Comparison of ENCODE assay signal across 21 mouse cellular contexts in genomic region chr14:121822997-121823396, GRCm38 (mm10). TPM values are rescaled to one million over a fixed set of nuclear protein-coding genes. Genes with fewer than 3 reads are reported as not detected.
DNase-seq lines count a peak whose midpoint lies in the region; ATAC-seq and TF ChIP-seq lines count a peak whose summit lies in the region.
"Had no signal": no experiment of that assay in that cellular context is flagged by ENCODE, and none has a peak within 500 bp of the region (broad histone marks: within the 10 kb centered on the region; RNA-seq: fewer than 3 reads in every experiment).

No protein-coding gene starts in this region.

- ATAC-seq in kidney, embryonic 14.5 days (ENCODE audit: low FRiP score, low TSS enrichment) = no peak
- ATAC-seq: forebrain, embryonic 15.5 days; hindbrain, postnatal 0 days had no signal

- H3K4me1 ChIP-seq in kidney, adult 2 months (ENCODE audit: control insufficient read depth, insufficient read depth, low read length) = peaks cover 15% of the 10 kb centered on the region
- H3K4me1 ChIP-seq in kidney, embryonic 14.5 days (ENCODE audit: control insufficient read depth, insufficient read depth, low read length) = peaks cover 12% of the 10 kb centered on the region
- peaks cover 25 to 43% of the 10 kb centered on the region in 2 experiments for H3K4me1 ChIP-seq in CH12.LX (ENCODE audit: control insufficient read depth in 1 of 2, insufficient read depth in 2 of 2)
- H3K4me1 ChIP-seq: embryonic facial prominence, embryonic 13.5 days; forebrain, embryonic 15.5 days had no signal

- in situ Hi-C loops in CH12.LX (cut with MboI; ENCODE audit: low pct_ligation_motif_present, low pct_unique_long_range_greater_than_20kb, low sequenced_read_pairs) = no loop called here

- DNase-seq in kidney, adult 2 months = peak; percentile 23
- DNase-seq in CD4-positive helper T cell, adult 2 months (ENCODE audit: low read depth, low spot score) = peak; percentile 42
- peak; percentile 71 for DNase-seq in CH12.LX (ENCODE audit: extremely low read depth)
- peak; percentile 32 to 66 for DNase-seq in natural killer cell, adult 2 months (ENCODE audit: low spot score in 2 of 2)
- no peak for DNase-seq in urinary bladder, postnatal 4 days (ENCODE audit: low spot score in 2 of 2)
- DNase-seq in spleen, postnatal 4 days (ENCODE audit: low spot score in 2 of 2) = no peak
- DNase-seq: cerebellum, adult 18-20 months; cerebellum, postnatal 36 days; gastrocnemius, postnatal 14 days; heart, postnatal 4 days; kidney, adult 9 months; kidney, postnatal 4 days; layer of hippocampus, adult 9-11 months; lung, adult 18-20 months; thymus, postnatal 4 days had no signal

- no peak for TF ChIP-seq RAD21 in CH12.LX (IDR thresholded peaks at IDR 0.05; ENCODE audit: low read depth, low read length)

- TF ChIP-seq CTCF in kidney, adult 2 months (conservative IDR thresholded peaks at IDR 0.05; ENCODE audit: insufficient read depth, insufficient read length, low read depth, low read length) = no peak
- TF ChIP-seq CTCF in CH12.LX (conservative IDR thresholded peaks at IDR 0.05 in 1 of 2, IDR thresholded peaks at IDR 0.05 in 1 of 2; ENCODE audit: low read depth in 2 of 2, low read length in 2 of 2) = no peak

- dilution Hi-C loops in CH12.LX (cut with MboI; ENCODE audit: extremely low pct_ligation_motif_present, extremely low pct_unique_long_range_greater_than_20kb, low sequenced_read_pairs) = no loop called here

- 87% methylated on average over 3 of the region's 3 CpGs for WGBS in kidney, adult 2 months
- 72% methylated on average over 3 of the region's 3 CpGs for WGBS in kidney, embryonic 14.5 days

- no peaks in the 10 kb centered on the region for H3K9me3 ChIP-seq in kidney, embryonic 14.5 days (ENCODE audit: control insufficient read depth, low read length)
- peaks cover 11% of the 10 kb centered on the region for H3K9me3 ChIP-seq in CH12.LX (replicated peaks; ENCODE audit: low read length)
- H3K9me3 ChIP-seq: embryonic facial prominence, embryonic 13.5 days; forebrain, embryonic 15.5 days; heart, embryonic 13.5 days had no signal

- H3K27me3 ChIP-seq in kidney, adult 2 months (replicated peaks; ENCODE audit: control insufficient read depth, insufficient read depth, low read length) = no peaks in the 10 kb centered on the region
- H3K27me3 ChIP-seq in kidney, embryonic 14.5 days (ENCODE audit: control insufficient read depth, insufficient read depth, low read length) = no peaks in the 10 kb centered on the region
- H3K27me3 ChIP-seq in CH12.LX (replicated peaks) = no peaks in the 10 kb centered on the region
- H3K27me3 ChIP-seq: embryonic facial prominence, embryonic 13.5 days; forebrain, embryonic 15.5 days; heart, embryonic 13.5 days had no signal

- H3K36me3 ChIP-seq in kidney, adult 2 months (ENCODE audit: control insufficient read depth, insufficient read depth, low read length) = no peaks in the 10 kb centered on the region
- H3K36me3 ChIP-seq in kidney, embryonic 14.5 days (ENCODE audit: control insufficient read depth, insufficient read depth, low read length) = no peaks in the 10 kb centered on the region
- H3K36me3 ChIP-seq in CH12.LX (replicated peaks in 1 of 2; ENCODE audit: control insufficient read depth in 1 of 2, insufficient read depth in 1 of 2, low read length in 1 of 2) = no peaks in the 10 kb centered on the region
- H3K36me3 ChIP-seq: embryonic facial prominence, embryonic 13.5 days; forebrain, embryonic 15.5 days; heart, embryonic 13.5 days had no signal

- H3K4me3 ChIP-seq in kidney, adult 2 months (ENCODE audit: insufficient read depth, low read depth, low read length) = no peak overlapping the region
- H3K4me3 ChIP-seq in kidney, embryonic 14.5 days (ENCODE audit: low read length) = no peak overlapping the region
- no peak overlapping the region for H3K4me3 ChIP-seq in CH12.LX (replicated peaks in 1 of 3; ENCODE audit: low read depth in 2 of 3, low read length in 2 of 3, poor library complexity in 1 of 3)
- H3K4me3 ChIP-seq: embryonic facial prominence, embryonic 13.5 days; forebrain, embryonic 15.5 days; heart, embryonic 13.5 days had no signal

- no peak overlapping the region for H3K27ac ChIP-seq in kidney, adult 2 months (ENCODE audit: insufficient read depth, low read depth, low read length)
- no peak overlapping the region for H3K27ac ChIP-seq in kidney, embryonic 14.5 days (ENCODE audit: low read depth, low read length)
- peak overlapping the region; percentile 43; the same call in 1 of the 2 replicates for H3K27ac ChIP-seq in CH12.LX (ENCODE audit: insufficient read depth, low read depth)
- H3K27ac ChIP-seq: embryonic facial prominence, embryonic 13.5 days; forebrain, embryonic 15.5 days; heart, embryonic 13.5 days; hindbrain, postnatal 0 days had no signal

- H3K4me2 ChIP-seq in kidney, embryonic 14.5 days (replicated peaks; ENCODE audit: low read depth, low read length) = no peak overlapping the region
- H3K4me2 ChIP-seq in CH12.LX (ENCODE audit: insufficient read depth, low read depth, poor library complexity, severe bottlenecking) = no peak overlapping the region
- H3K4me2 ChIP-seq: embryonic facial prominence, embryonic 13.5 days; forebrain, embryonic 15.5 days; heart, embryonic 13.5 days; liver, embryonic 11.5 days had no signal

- TF ChIP-seq EP300 in CH12.LX (IDR thresholded peaks at IDR 0.05; ENCODE audit: low read length) = peak; percentile 73

- H3K9ac ChIP-seq in kidney, embryonic 14.5 days (ENCODE audit: low read depth, low read length) = no peak overlapping the region
- H3K9ac ChIP-seq in CH12.LX (ENCODE audit: insufficient read depth, low read depth) = no peak overlapping the region
- H3K9ac ChIP-seq: embryonic facial prominence, embryonic 13.5 days; forebrain, embryonic 15.5 days; heart, embryonic 13.5 days had no signal

- H3K79me2 ChIP-seq in CH12.LX (replicated peaks; ENCODE audit: control insufficient read depth, extremely low read depth, insufficient read depth, poor library complexity, severe bottlenecking) = no peaks in the 10 kb centered on the region

- no peak for TF ChIP-seq POLR2A in kidney, adult 2 months (IDR thresholded peaks at IDR 0.05; ENCODE audit: low read depth, low read length)
- TF ChIP-seq POLR2A in CH12.LX (IDR thresholded peaks at IDR 0.05; ENCODE audit: low read depth, low read length) = no peak

TF ChIP-seq in CH12.LX, 34 proteins besides CTCF, POLR2A, EP300 and RAD21 (continues in another document):
- TF ChIP-seq E2F4 (IDR thresholded peaks at IDR 0.05; ENCODE audit: insufficient replicate concordance, low read depth, low read length) (no peak), NRF1 (IDR thresholded peaks at IDR 0.05; ENCODE audit: low read depth, low read length) (no peak), MYC (IDR thresholded peaks at IDR 0.05; ENCODE audit: low read depth, low read length) (no peak), ZKSCAN1 (IDR thresholded peaks at IDR 0.05; ENCODE audit: borderline replicate concordance, low read depth, low read length) (no peak), USF1 (IDR thresholded peaks at IDR 0.05; ENCODE audit: low read depth, low read length) (no peak), TCF12 (IDR thresholded peaks at IDR 0.05; ENCODE audit: low read depth, low read length) (peak; percentile 70; the same call in 1 of the 2 replicates), USF2 (conservative IDR thresholded peaks at IDR 0.05; ENCODE audit: low read depth, low read length) (no peak), CHD2 (IDR thresholded peaks at IDR 0.05; ENCODE audit: low read length) (no peak), NELFE (IDR thresholded peaks at IDR 0.05; ENCODE audit: low read depth, low read length) (no peak), PAX5 (IDR thresholded peaks at IDR 0.05; ENCODE audit: low read length) (no peak), ETS1 (conservative IDR thresholded peaks at IDR 0.05; ENCODE audit: low read depth, low read length) (peak; percentile 89), MAX (IDR thresholded peaks at IDR 0.05; ENCODE audit: low read length) (peak; percentile 48; the same call in 1 of the 2 replicates), ZNF384 (IDR thresholded peaks at IDR 0.05; ENCODE audit: low read depth, low read length) (no peak), ZMIZ1 (IDR thresholded peaks at IDR 0.05; ENCODE audit: low read depth, low read length) (no peak), MEF2A (IDR thresholded peaks at IDR 0.05; ENCODE audit: borderline replicate concordance, low read depth, low read length) (peak; percentile 83), ELF1 (IDR thresholded peaks at IDR 0.05; ENCODE audit: low read depth, low read length) (peak; percentile 42), SMC3 (IDR thresholded peaks at IDR 0.05; ENCODE audit: low read depth, low read length) (no peak), KAT2A (IDR thresholded peaks at IDR 0.05; ENCODE audit: insufficient replicate concordance, low read length) (no peak), RCOR1 (conservative IDR thresholded peaks at IDR 0.05; ENCODE audit: low read depth, low read length) (no peak), CHD1 (IDR thresholded peaks at IDR 0.05; ENCODE audit: low read depth, low read length) (no peak), ZC3H11A (IDR thresholded peaks at IDR 0.05; ENCODE audit: low read depth, low read length) (no peak), UBTF (IDR thresholded peaks at IDR 0.05; ENCODE audit: low read depth, low read length) (no peak), MAFK (IDR thresholded peaks at IDR 0.05; ENCODE audit: insufficient replicate concordance, low read length) (no peak), GABPA (IDR thresholded peaks at IDR 0.05; ENCODE audit: insufficient replicate concordance, low read depth, low read length) (peak; percentile 14; the same call in 1 of the 2 replicates), BHLHE40 (IDR thresholded peaks at IDR 0.05; ENCODE audit: low read depth, low read length) (peak; percentile 52; the same call in 1 of the 2 replicates), TBP (conservative IDR thresholded peaks at IDR 0.05; ENCODE audit: low read depth, low read length) (no peak), JUN (IDR thresholded peaks at IDR 0.05; ENCODE audit: insufficient read depth, low read depth, low read length) (peak; percentile 82), POLR2AphosphoS2 (IDR thresholded peaks at IDR 0.05; ENCODE audit: low read depth, low read length) (no peak)

RNA-seq across cellular contexts. Expression of gene Dock9, which starts 25.4 kb away (rescaled TPM):
- polyA plus RNA-seq in kidney, adult 2 months (2012; rRNA removed) = 41.9 and 50.7 TPM in 2 replicates
- 8.3 and 14.3 TPM in 2 replicates for polyA plus RNA-seq in kidney, embryonic 14.5 days (2014; fragmentation: Nextera tagmentation; extraction: Ambion mirVana)
- total RNA-seq in CH12.LX (2012; rRNA removed) (11.1 and 12.2 TPM in 2 replicates), CH12.LX (2014; rRNA removed) (8.6 and 9.3 TPM in 2 replicates)
- polyA plus RNA-seq in CH12.LX (2012; ENCODE audit: insufficient read length, low read depth) = 10.3 and 10.4 TPM in 2 replicates

RNA-seq across cellular contexts. Expression of gene Ubac2, which starts 55.4 kb away (rescaled TPM):
- 69.3 and 71.6 TPM in 2 replicates for polyA plus RNA-seq in kidney, adult 2 months (2012; rRNA removed)
- polyA plus RNA-seq in kidney, embryonic 14.5 days (2014; fragmentation: Nextera tagmentation; extraction: Ambion mirVana) = 49.4 and 78.2 TPM in 2 replicates
- 30.8 and 32.8 TPM in 2 replicates for total RNA-seq in CH12.LX (2012; rRNA removed)
- 39.7 and 40.1 TPM in 2 replicates for total RNA-seq in CH12.LX (2014; rRNA removed)
- 32.6 and 35.5 TPM in 2 replicates for polyA plus RNA-seq in CH12.LX (2012; ENCODE audit: insufficient read length, low read depth)

Comparison
In these comparisons a context has a peak if more than half of its experiments do, and no peak if none do; other contexts are left out.
1. DNase-seq: peak in kidney, adult 2 months (single experiment), CD4-positive helper T cell, adult 2 months (single experiment), CH12.LX (single experiment) and natural killer cell, adult 2 months (2 of 2); none in urinary bladder, postnatal 4 days (0 of 2) and spleen, postnatal 4 days (0 of 2).